Mouse (Mus musculus): ENCODE measurements at regions not wholly inside any gene's neighbourhood (a gene's known extent, or its start where the extent isn't known, plus 50 kb on each side); places are given as distances from the start of the nearest gene placed in this dataset.

DNA sequence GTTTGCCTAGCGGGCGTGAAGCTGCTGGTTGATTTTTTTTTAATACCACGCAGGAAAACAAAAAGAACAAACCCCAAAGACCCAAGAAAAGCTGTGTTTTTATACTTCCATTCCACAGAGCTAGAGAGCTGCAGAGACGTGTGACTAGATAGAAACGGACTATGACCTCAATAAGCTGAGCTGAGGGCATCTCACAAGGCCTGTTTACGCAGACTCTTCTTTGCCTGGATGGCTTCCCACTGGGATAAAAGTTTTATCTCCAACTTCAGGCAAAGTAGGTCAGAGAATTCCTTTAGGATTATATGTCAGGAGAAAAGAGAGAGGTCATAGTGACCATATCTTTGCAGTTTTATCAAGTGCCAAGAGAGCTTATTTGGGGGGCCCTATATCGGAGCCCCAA, 199.4 kb downstream of the Mreg start:
- H3K4me1 ChIP-seq (replicated peaks), result no peaks in the 10 kb centered on the region; the same call in 1 of the 2 replicates
- 63% methylated on average over 7 of the region's 7 CpGs for WGBS
- H3K4me2 ChIP-seq (replicated peaks), result no peak overlapping the region
- H3K9ac ChIP-seq, result no peak overlapping the region
- ATAC-seq, result no peak
- no peak overlapping the region for H3K4me3 ChIP-seq (replicated peaks)
- H3K27me3 ChIP-seq (replicated peaks), result no peaks in the 10 kb centered on the region
- no peaks in the 10 kb centered on the region for H3K9me3 ChIP-seq
- no peaks in the 10 kb centered on the region for H3K36me3 ChIP-seq
- H3K27ac ChIP-seq, result no peak overlapping the region

DNA sequence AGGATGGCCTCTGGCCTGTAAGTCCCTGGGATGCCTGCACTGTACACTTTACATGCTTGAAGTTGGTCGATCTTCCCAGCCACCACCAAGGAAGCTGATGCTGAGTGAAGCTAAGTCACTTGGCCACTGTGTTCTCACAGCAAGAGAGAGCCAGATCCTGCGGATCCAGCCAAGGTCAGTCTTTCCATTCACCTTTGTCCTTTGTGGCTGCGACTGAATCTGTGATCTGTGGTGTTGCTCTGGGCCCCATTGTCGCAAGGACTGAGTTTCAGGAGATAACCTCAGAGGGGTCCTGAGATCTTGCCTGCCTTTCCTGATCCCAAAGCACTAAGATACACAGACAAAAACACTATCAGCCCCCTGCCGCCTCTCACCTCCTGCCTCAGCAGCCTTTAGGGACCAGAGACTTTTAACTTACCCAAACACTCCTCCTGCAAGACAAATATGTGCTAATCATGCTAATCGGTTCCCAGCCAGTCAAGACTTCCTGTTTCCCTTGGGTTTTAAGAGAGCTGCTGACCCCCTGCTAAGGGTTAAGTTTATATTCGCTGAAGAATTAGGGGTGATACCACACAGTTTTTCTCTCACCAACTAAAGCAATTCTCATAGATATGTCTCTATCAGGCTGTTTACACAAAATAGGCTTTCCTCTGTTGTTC, 202.7 kb downstream of the Mreg start:
- ATAC-seq, result no peak
- Histone ChIP-seq H3K9me3 (no peaks in the 10 kb centered on the region), H3K4me1 (replicated peaks) (no peaks in the 10 kb centered on the region; the same call in 1 of the 2 replicates), H3K9ac (no peak overlapping the region), H3K27me3 (replicated peaks) (no peaks in the 10 kb centered on the region), H3K36me3 (no peaks in the 10 kb centered on the region), H3K4me3 (replicated peaks) (no peak overlapping the region), H3K27ac (no peak overlapping the region), H3K4me2 (replicated peaks) (no peak overlapping the region)
- WGBS, result 33% methylated on average over 7 of the region's 7 CpGs

DNA sequence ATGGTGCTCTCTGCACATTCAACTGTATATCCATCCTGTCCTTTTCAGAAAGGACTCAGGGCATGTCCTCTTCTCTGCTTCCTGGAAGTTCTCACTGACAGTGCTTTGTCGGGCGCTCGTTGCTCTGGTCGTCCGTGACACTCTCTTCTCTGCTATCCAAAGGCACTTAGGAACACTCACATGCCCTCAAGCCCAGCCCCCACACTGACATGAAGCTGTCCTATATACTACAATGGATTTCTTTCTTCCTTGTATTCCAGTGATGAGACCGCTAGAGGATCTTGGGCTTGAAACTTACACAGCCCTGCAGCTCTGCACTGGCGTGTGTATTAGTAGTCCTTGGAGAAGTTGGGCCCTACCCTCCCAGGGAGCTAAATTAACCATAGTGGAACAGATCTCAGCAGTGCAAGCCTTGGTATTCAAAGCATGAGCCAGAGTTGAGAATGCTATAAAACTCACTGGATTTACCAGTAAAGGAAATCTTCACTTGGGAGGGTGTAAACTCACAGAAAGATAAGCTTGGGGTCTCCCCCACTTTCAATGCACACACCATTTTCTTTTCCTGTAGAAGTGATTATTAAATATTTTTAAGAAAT, 205.3 kb downstream of the Mreg start:
- Histone ChIP-seq H3K4me3 (replicated peaks) (no peak overlapping the region), H3K4me1 (replicated peaks) (no peaks in the 10 kb centered on the region; the same call in 1 of the 2 replicates), H3K9ac (no peak overlapping the region), H3K4me2 (replicated peaks) (no peak overlapping the region), H3K36me3 (no peaks in the 10 kb centered on the region), H3K27ac (no peak overlapping the region), H3K27me3 (replicated peaks) (no peaks in the 10 kb centered on the region), H3K9me3 (no peaks in the 10 kb centered on the region)
- WGBS, result 59% methylated on average over 7 of the region's 7 CpGs
- ATAC-seq, result no peak

- Histone ChIP-seq H3K4me2 (replicated peaks) (no peak overlapping the region), H3K27ac (no peak overlapping the region), H3K4me1 (replicated peaks) (no peaks in the 10 kb centered on the region; the same call in 1 of the 2 replicates), H3K27me3 (replicated peaks) (no peaks in the 10 kb centered on the region), H3K4me3 (replicated peaks) (no peak overlapping the region), H3K36me3 (no peaks in the 10 kb centered on the region), H3K9ac (no peak overlapping the region), H3K9me3 (no peaks in the 10 kb centered on the region)
- WGBS, result 63% methylated on average over 8 of the region's 8 CpGs
- no peak for ATAC-seq
Observed at GRCm38 (mm10) chr1:72005956-72006355, 206.2 kb downstream of the Mreg start.

- no peaks in the 10 kb centered on the region for H3K9me3 ChIP-seq
Observed at GRCm38 (mm10) chr1:72005550-72005949, 206.6 kb downstream of the Mreg start.

DNA sequence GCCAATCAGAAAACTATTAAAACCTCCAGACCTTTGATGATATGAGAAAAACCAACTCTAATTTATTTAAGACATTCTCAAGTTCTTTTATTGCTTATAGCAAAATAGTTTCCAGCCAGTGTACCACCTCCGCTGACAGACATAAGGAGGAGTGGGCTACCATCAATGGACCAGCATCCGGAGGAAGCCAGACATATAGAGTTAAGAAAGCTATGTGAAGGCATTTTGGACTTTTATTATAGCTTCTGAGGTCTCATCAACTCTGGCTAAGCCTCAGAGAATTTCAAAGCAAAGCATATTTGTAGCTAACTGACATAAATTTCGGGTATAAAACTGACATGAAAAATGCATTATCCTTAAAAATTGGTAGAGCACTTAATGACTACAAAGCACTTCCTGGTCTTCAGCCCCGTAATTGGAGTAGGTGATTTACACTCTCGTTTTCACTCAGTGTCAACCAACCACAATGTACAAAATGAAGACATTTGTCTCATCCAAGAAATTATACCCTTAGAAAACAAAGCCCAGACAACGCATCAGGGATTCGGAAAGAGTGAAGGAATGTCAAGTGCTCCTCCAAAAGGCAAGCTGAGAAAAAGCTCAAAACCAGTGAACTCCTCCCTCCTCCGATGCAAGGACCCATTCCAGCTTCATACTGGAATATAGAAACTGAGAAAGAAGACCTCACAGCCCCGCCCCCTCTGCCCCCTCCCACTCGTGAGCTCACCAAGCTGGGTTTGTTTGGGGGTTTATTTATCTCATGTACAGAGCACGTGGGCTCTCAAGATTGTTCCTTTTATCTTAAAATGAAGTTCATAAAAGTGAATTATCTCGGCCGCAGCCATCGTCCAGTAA, 208.5 kb downstream of the Mreg start:
- no peak overlapping the region for H3K9ac ChIP-seq
- 81% methylated on average over 14 of the region's 14 CpGs for WGBS
- H3K36me3 ChIP-seq, result no peaks in the 10 kb centered on the region
- H3K27ac ChIP-seq, result 0 out of 2 replicates have a peak overlapping the region, but pooled peaks have one; percentile 20
- ATAC-seq, result no peak
- H3K4me2 ChIP-seq (replicated peaks), result no peak overlapping the region
- H3K27me3 ChIP-seq (replicated peaks), result no peaks in the 10 kb centered on the region
- H3K4me3 ChIP-seq (replicated peaks), result no peak overlapping the region
- H3K9me3 ChIP-seq, result no peaks in the 10 kb centered on the region
- no peaks in the 10 kb centered on the region for H3K4me1 ChIP-seq (replicated peaks)

More at GRCm38 (mm10) chr1:72005550-72005949, 206.6 kb downstream of the Mreg start:
- no peak overlapping the region for H3K9ac ChIP-seq
- WGBS, result 82% methylated on average over 7 of the region's 7 CpGs
- H3K27me3 ChIP-seq (replicated peaks), result no peaks in the 10 kb centered on the region
- no peaks in the 10 kb centered on the region; the same call in 1 of the 2 replicates for H3K4me1 ChIP-seq (replicated peaks)
- no peak overlapping the region for H3K27ac ChIP-seq
- no peak overlapping the region for H3K4me2 ChIP-seq (replicated peaks)
- H3K36me3 ChIP-seq, result no peaks in the 10 kb centered on the region
- no peak overlapping the region for H3K4me3 ChIP-seq (replicated peaks)
- no peak for ATAC-seq

DNA sequence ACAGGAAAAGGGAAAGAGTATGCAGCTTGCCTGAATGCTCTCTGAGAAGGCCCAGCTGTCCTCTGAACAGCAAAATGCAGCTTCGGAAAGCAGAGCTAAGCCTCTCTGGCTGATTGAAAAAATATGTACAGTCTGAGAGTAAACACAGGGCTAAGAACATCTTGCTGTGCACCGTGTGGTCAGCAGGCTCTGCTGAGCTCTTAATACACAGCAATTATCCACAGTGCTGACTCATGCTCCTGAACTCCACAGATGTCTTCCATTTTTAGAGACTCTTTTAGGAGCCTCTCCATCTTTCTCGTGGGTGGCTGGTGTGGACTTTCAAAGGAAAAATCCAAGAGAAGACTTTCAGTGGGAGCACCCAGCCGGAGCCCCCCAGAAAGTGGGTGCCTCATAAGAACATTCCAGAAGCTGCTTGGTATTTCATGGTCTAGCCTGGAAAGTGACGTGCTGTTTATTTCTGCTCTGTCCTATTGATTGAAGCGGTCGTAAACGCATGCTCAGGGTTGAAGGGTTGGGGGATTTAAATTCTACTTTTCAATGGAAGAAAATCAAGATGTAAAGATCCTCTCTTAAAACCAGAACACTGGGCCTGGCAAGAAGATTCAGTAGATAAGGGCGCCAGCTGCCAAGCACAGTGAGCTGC, 209.5 kb downstream of the Mreg start:
- 39% methylated on average over 9 of the region's 9 CpGs for WGBS
- Histone ChIP-seq H3K4me2 (replicated peaks) (no peak overlapping the region), H3K27ac (0 out of 2 replicates have a peak overlapping the region, but pooled peaks have one; percentile 52), H3K9ac (no peak overlapping the region), H3K27me3 (replicated peaks) (no peaks in the 10 kb centered on the region), H3K4me1 (replicated peaks) (no peaks in the 10 kb centered on the region), H3K9me3 (no peaks in the 10 kb centered on the region), H3K4me3 (replicated peaks) (no peak overlapping the region), H3K36me3 (no peaks in the 10 kb centered on the region)
- peak; percentile 93 for ATAC-seq

- H3K4me2 ChIP-seq (replicated peaks), result no peak overlapping the region
- no peaks in the 10 kb centered on the region for H3K27me3 ChIP-seq (replicated peaks)
- H3K27ac ChIP-seq, result no peak overlapping the region
- 61% methylated on average over 2 of the region's 2 CpGs for WGBS
- no peaks in the 10 kb centered on the region for H3K4me1 ChIP-seq (replicated peaks)
- H3K9ac ChIP-seq, result no peak overlapping the region
- no peak for ATAC-seq
- H3K36me3 ChIP-seq, result no peaks in the 10 kb centered on the region
- H3K4me3 ChIP-seq (replicated peaks), result no peak overlapping the region
- H3K9me3 ChIP-seq, result no peaks in the 10 kb centered on the region
Observed at GRCm38 (mm10) chr1:72000741-72001140, 211.4 kb downstream of the Mreg start.

- ATAC-seq, result no peak
- WGBS, result 60% methylated on average over 2 of the region's 2 CpGs
- no peak overlapping the region for H3K9ac ChIP-seq
- H3K4me3 ChIP-seq (replicated peaks), result no peak overlapping the region
- no peaks in the 10 kb centered on the region for H3K4me1 ChIP-seq (replicated peaks)
- H3K4me2 ChIP-seq (replicated peaks), result no peak overlapping the region
- H3K9me3 ChIP-seq, result no peaks in the 10 kb centered on the region
- no peaks in the 10 kb centered on the region for H3K27me3 ChIP-seq (replicated peaks)
- no peak overlapping the region for H3K27ac ChIP-seq
- no peaks in the 10 kb centered on the region for H3K36me3 ChIP-seq
Observed at GRCm38 (mm10) chr1:71996828-71997227, 215.3 kb downstream of the Mreg start.

GRCm38 (mm10) chr1:71996234-71996619, 215.9 kb downstream of the Mreg start:
- ATAC-seq, result no peak
- Histone ChIP-seq H3K9me3 (no peaks in the 10 kb centered on the region), H3K4me1 (replicated peaks) (no peaks in the 10 kb centered on the region), H3K4me3 (replicated peaks) (no peak overlapping the region), H3K27me3 (replicated peaks) (no peaks in the 10 kb centered on the region), H3K27ac (no peak overlapping the region), H3K4me2 (replicated peaks) (no peak overlapping the region), H3K36me3 (no peaks in the 10 kb centered on the region), H3K9ac (no peak overlapping the region)
- WGBS, result 62% methylated on average over 7 of the region's 7 CpGs

DNA sequence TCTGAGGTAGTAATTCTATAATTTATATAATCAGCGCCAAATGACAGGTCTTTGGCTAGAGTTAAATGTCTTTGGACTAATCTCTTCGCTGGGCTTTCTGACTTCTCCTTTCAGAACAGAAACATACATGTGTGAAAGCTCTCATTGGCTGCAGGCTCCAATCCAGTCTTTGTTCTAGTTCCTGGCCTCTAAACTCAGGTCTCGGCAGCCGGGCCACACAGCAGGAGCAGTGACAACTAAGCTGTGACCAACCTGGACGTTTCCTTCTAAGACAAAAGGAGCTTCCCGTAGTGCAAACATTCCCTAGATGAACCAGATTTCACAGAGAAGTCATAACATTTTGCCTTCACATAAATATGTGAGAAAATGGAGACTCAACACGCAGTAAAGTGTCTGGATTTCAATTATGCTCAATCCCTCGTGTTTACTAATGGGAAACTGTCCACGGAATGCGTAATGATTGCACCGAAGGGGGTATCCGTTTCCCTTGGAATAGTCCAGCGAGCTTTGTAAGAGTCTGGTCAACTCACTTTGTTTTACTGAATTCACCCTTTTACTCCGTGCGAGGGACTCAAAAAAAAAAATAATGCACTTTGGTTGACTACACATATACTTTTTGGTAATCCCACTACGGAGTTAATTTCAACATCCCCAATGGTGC, 216.4 kb downstream of the Mreg start:
- no peak for ATAC-seq
- Histone ChIP-seq H3K9ac (no peak overlapping the region), H3K9me3 (no peaks in the 10 kb centered on the region), H3K27ac (no peak overlapping the region), H3K36me3 (no peaks in the 10 kb centered on the region), H3K4me2 (replicated peaks) (no peak overlapping the region), H3K4me3 (replicated peaks) (no peak overlapping the region), H3K4me1 (replicated peaks) (no peaks in the 10 kb centered on the region), H3K27me3 (replicated peaks) (no peaks in the 10 kb centered on the region)
- 65% methylated on average over 16 of the region's 16 CpGs for WGBS

- Histone ChIP-seq H3K36me3 (no peaks in the 10 kb centered on the region), H3K4me1 (replicated peaks) (no peaks in the 10 kb centered on the region), H3K4me3 (replicated peaks) (no peak overlapping the region), H3K9me3 (no peaks in the 10 kb centered on the region), H3K27ac (no peak overlapping the region), H3K4me2 (replicated peaks) (no peak overlapping the region), H3K27me3 (replicated peaks) (no peaks in the 10 kb centered on the region), H3K9ac (no peak overlapping the region)
- 61% methylated on average over 3 of the region's 3 CpGs for WGBS
- ATAC-seq, result no peak
Observed at GRCm38 (mm10) chr1:71990936-71991335, 221.2 kb downstream of the Mreg start.
